ENCODE assay signal across 10 mouse cellular contexts in genomic region chr14:57409106-57409505, GRCm38 (mm10). TPM values are rescaled to one million over a fixed set of nuclear protein-coding genes. Genes with fewer than 3 reads are reported as not detected.
A peak's percentile ranks its signal among the peaks of the same experiment; 100 is the strongest.
DNase-seq lines count a peak whose midpoint lies in the region; ATAC-seq and TF ChIP-seq lines count a peak whose summit lies in the region.
"Had no signal": no experiment of that assay in that cellular context is flagged by ENCODE, and none has a peak within 500 bp of the region (broad histone marks: within the 10 kb centered on the region; RNA-seq: fewer than 3 reads in every experiment).

No protein-coding gene starts in this region.

- no peak for TF ChIP-seq POLR2A in heart, adult 2 months (IDR thresholded peaks at IDR 0.05; ENCODE audit: insufficient read depth, low read depth, low read length)
- TF ChIP-seq POLR2A in cerebellum, adult 2 months (IDR thresholded peaks at IDR 0.05; ENCODE audit: borderline replicate concordance, insufficient read depth, low read length): no peak

- H3K4me2 ChIP-seq in neural tube, embryonic 15.5 days: peak overlapping the region; percentile 48

- peak; percentile 43 for TF ChIP-seq CTCF in heart, adult 2 months (IDR thresholded peaks at IDR 0.05)
- TF ChIP-seq CTCF in cerebellum, adult 2 months (IDR thresholded peaks at IDR 0.05; ENCODE audit: borderline replicate concordance, insufficient read depth, low read depth, low read length): no peak

- DNase-seq in heart, adult 2 months: no peak
- DNase-seq in heart, postnatal 25 days (ENCODE audit: low spot score): no peak
- DNase-seq in lung, postnatal 36 days: peak; percentile 9
- no peak for DNase-seq in lung, adult 18-20 months
- peak; percentile 31 for DNase-seq in brain, adult 2 months (ENCODE audit: low read depth, low spot score)
- no peak for DNase-seq in cerebellum, adult 2 months
- no peak for DNase-seq in c-Kit-positive CD71-positive TER-119-positive erythroid progenitor cells, embryonic 14.5 days (ENCODE audit: low spot score)
- DNase-seq: layer of hippocampus, postnatal 36 days; thymus, postnatal 14 days had no signal

- no peak overlapping the region for H3K9ac ChIP-seq in heart, adult 2 months (ENCODE audit: low read depth, low read length)
- no peak overlapping the region for H3K9ac ChIP-seq in neural tube, embryonic 15.5 days (replicated peaks)

- no peaks in the 10 kb centered on the region for H3K36me3 ChIP-seq in heart, adult 2 months (ENCODE audit: control insufficient read depth, insufficient read depth, low read length)
- H3K36me3 ChIP-seq in neural tube, embryonic 15.5 days: no peaks in the 10 kb centered on the region

- no peak overlapping the region for H3K4me3 ChIP-seq in heart, adult 2 months
- H3K4me3 ChIP-seq in neural tube, embryonic 15.5 days (replicated peaks): peak overlapping the region; percentile 28
- H3K4me3 ChIP-seq in cerebellum, adult 2 months (replicated peaks; ENCODE audit: insufficient read depth, low read depth, low read length): no peak overlapping the region

- H3K9me3 ChIP-seq in neural tube, embryonic 15.5 days (replicated peaks): no peaks in the 10 kb centered on the region

- H3K27ac ChIP-seq in heart, adult 2 months: no peak overlapping the region
- H3K27ac ChIP-seq in neural tube, embryonic 15.5 days (replicated peaks): no peak overlapping the region
- no peak overlapping the region for H3K27ac ChIP-seq in cerebellum, adult 2 months (ENCODE audit: insufficient read depth, low read length)

- intact Hi-C loops in heart, adult 2 months (cut with DNase I): loop anchor here (2.0 kb wide), 1 partner anchor 300 kb away; no protein-coding TSS in a partner anchor
- intact Hi-C loops in heart, postnatal 25 days (cut with DNase I): loop anchor here (2.0 kb wide), 1 partner anchor 302 kb away; no protein-coding TSS in a partner anchor

- WGBS in heart, adult 2 months: 10% methylated on average over 6 of the region's 6 CpGs
- WGBS in neural tube, embryonic 15.5 days: 10% methylated on average over 6 of the region's 6 CpGs
- WGBS in cerebellum, adult 2 months: 11% methylated on average over 6 of the region's 6 CpGs

- TF ChIP-seq EP300 in heart, adult 2 months (IDR thresholded peaks at IDR 0.05; ENCODE audit: insufficient read depth, low read depth, low read length): no peak

- 0 out of 2 replicates have a peak, but pooled peaks cover 1% of the 10 kb centered on the region for H3K4me1 ChIP-seq in heart, adult 2 months (ENCODE audit: control insufficient read depth, insufficient read depth, low read length)
- peaks cover 3% of the 10 kb centered on the region; the same call in 1 of the 2 replicates for H3K4me1 ChIP-seq in neural tube, embryonic 15.5 days
- H3K4me1 ChIP-seq in cerebellum, adult 2 months (ENCODE audit: control insufficient read depth, insufficient read depth, low read length): peaks cover 2% of the 10 kb centered on the region; the same call in 1 of the 2 replicates

- no peaks in the 10 kb centered on the region for H3K79me2 ChIP-seq in heart, adult 2 months (replicated peaks; ENCODE audit: control insufficient read depth, insufficient read depth, low read length)

- no peaks in the 10 kb centered on the region for H3K27me3 ChIP-seq in heart, adult 2 months (ENCODE audit: control insufficient read depth, insufficient read depth, low read length)
- no peaks in the 10 kb centered on the region for H3K27me3 ChIP-seq in neural tube, embryonic 15.5 days (replicated peaks)
- H3K27me3 ChIP-seq in cerebellum, adult 2 months (ENCODE audit: control insufficient read depth, insufficient read depth, low read length): no peaks in the 10 kb centered on the region

- ATAC-seq in neural tube, embryonic 15.5 days (ENCODE audit: low FRiP score): no peak; the same call in 1 of the 2 replicates

RNA-seq across cellular contexts. Expression of gene Cryl1, which starts 10.8 kb away (rescaled TPM):
- 1 to 10 TPM; 5.6 to 6.7 TPM for total RNA-seq in heart, adult 2 months (2021)
- polyA plus RNA-seq in heart, adult 2 months (2012; rRNA removed): 12.4 and 12.9 TPM in 2 replicates
- 1 to 10 TPM; 5.3 to 6.1 TPM for total RNA-seq in heart, postnatal 25 days (2021)
- polyA plus RNA-seq in neural tube, embryonic 15.5 days (2015; fragmentation: Nextera tagmentation; extraction: Ambion mirVana): 12.2 and 24.5 TPM in 2 replicates
- 21.0 and 26.0 TPM in 2 replicates for polyA plus RNA-seq in cerebellum, adult 2 months (2012; rRNA removed)

RNA-seq across cellular contexts. Expression of gene Ift88, which starts 14.8 kb away (rescaled TPM):
- total RNA-seq in heart, adult 2 months (2021): 1 to 10 TPM; 4.5 to 5.1 TPM
- 2.6 and 4.3 TPM in 2 replicates for polyA plus RNA-seq in heart, adult 2 months (2012; rRNA removed)
- total RNA-seq in heart, postnatal 25 days (2021): 1 to 10 TPM; 3.7 to 5.1 TPM
- polyA plus RNA-seq in neural tube, embryonic 15.5 days (2015; fragmentation: Nextera tagmentation; extraction: Ambion mirVana): 14.6 and 18.3 TPM in 2 replicates
- polyA plus RNA-seq in cerebellum, adult 2 months (2012; rRNA removed): 15.2 and 15.4 TPM in 2 replicates

Comparison
In these comparisons a context has a peak if more than half of its experiments do, and no peak if none do; other contexts are left out.
1. DNase-seq: peak in lung, postnatal 36 days (single experiment) and brain, adult 2 months (single experiment); none in heart, adult 2 months (0 of 2), heart, postnatal 25 days (single experiment), lung, adult 18-20 months (0 of 2), cerebellum, adult 2 months (0 of 2) and c-Kit-positive CD71-positive TER-119-positive erythroid progenitor cells, embryonic 14.5 days (single experiment).